Mouse (Mus musculus) olfactory bulb, adult 2 months (tissue): ENCODE measurements around the gene Tfb1m. TPM values are rescaled to one million over a fixed set of nuclear protein-coding genes. Genes with fewer than 3 reads are reported as not detected.

Source experiments
- H3K27ac ChIP-seq: fragments of 200-500 bp; 2 replicates; pipeline ENCODE4 v1.5.1; 2012; ENCODE audit warnings: low read depth, low read length; ENCODE audit not compliant: insufficient read depth
- H3K4me1 ChIP-seq: fragments of 200-500 bp; 2 replicates; pipeline ENCODE4 v1.6.1; 2012; ENCODE audit warnings: low read length; ENCODE audit not compliant: control insufficient read depth, insufficient read depth
- H3K4me3 ChIP-seq: fragments of 200-500 bp; 2 replicates; pipeline ENCODE4 v1.5.1; 2012; ENCODE audit warnings: mild to moderate bottlenecking, low read depth, low read length, moderate library complexity; ENCODE audit not compliant: insufficient read depth
- CTCF ChIP-seq: fragments of 200-500 bp; IDR thresholded peaks from 2 replicates; pipeline ENCODE4 v1.5.1; 2012; ENCODE audit warnings: low read depth, mild to moderate bottlenecking, low read length, moderate library complexity; ENCODE audit not compliant: insufficient read depth
- POLR2A ChIP-seq: fragments of 200-500 bp; IDR thresholded peaks from 2 replicates; pipeline ENCODE4 v1.6.1; 2012; ENCODE audit warnings: mild to moderate bottlenecking, low read depth, low read length, moderate library complexity; ENCODE audit not compliant: insufficient read depth
- WGBS: fragments of 180-500 bp; shearing (Covaris S2); methylation state at CpG from one replicate; pipeline ENCODE4 v1.1.7; 2018; 5-methylcytosine and 5-hydroxymethylcytosine counted together
- polyA plus RNA-seq: library from polyadenylated mRNA; stranded (reverse); fragments of >200 nt; gene quantifications from 2 replicates; pipeline ENCODE4 v1.2.4, GENCODE M21; 2012; ENCODE audit warnings: low replicate concordance; ENCODE audit not compliant: missing spikeins, insufficient read depth, insufficient read length

The Tfb1m gene
- polyA plus RNA-seq, 1 experiment: not detected

DNA sequence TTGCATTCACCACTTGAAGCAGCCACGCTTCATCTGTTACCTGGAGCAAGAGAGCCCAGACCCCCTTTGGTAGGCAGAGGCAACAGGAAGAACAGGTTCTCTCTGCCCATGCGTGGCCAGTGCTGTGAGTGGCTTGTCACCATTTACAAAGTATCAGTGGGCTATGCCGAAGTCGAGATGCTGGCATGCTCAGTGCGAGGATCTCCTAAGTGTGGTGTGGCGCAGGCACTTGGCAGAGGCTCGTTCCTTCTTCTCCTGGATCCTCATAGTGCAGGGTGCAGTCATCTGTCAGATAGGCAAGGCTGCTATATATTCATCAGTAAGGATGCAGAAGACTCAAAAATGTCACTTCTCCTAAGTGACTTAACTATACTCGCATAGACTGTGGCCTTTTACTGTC lies 58.1 kb downstream of the Tfb1m start:
- Histone ChIP-seq H3K4me3 (no peak overlapping the region), H3K4me1 (peaks cover 19% of the 10 kb centered on the region), H3K27ac (peak overlapping the region; percentile 54; the same call in 1 of the 2 replicates)
- 61% methylated on average over 8 of the region's 8 CpGs for WGBS
- no peak for TF ChIP-seq CTCF
- no peak for TF ChIP-seq POLR2A

DNA sequence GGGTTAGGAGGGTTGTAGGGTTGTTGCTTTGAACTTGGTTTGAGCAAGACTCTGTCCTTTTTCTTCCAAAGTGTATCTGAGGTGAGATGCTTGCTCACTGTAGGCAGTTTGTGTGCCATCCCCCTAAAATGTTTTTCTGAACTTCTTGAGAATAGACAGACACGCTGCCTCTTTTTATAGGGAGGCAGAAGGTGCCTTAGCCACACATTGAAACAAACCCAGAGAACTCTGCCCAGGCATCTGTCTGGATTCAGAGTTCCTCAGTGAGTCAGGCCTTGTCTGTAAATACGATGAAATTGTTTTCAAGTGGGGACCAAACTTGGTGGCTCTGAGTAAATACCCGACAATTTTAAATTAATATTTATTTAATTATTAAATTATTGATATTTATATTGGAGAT lies 59.0 kb downstream of the Tfb1m start:
- H3K27ac ChIP-seq: no peak overlapping the region
- peaks cover 24% of the 10 kb centered on the region for H3K4me1 ChIP-seq
- H3K4me3 ChIP-seq: no peak overlapping the region
- TF ChIP-seq CTCF: no peak
- no peak for TF ChIP-seq POLR2A
- 66% methylated on average over 3 of the region's 3 CpGs for WGBS

DNA sequence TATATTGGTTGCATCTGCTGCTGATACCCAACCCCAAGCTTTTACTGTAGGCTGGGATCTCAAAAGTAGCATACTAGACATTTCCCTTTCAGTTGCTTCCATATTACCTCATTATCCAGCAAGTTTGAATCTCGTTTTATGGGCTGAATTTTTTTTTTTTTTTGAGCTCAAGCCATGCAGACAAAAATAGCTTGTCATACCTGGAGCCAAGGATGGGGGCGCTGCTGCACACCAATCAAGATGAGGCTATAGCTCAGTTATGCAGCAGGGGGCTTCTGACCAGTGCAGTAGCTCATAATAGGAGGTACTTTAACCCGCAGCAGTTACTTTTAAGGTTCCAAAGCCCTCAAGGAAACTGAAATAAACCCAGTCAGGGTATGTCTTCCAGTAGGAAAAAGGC lies 59.5 kb downstream of the Tfb1m start:
- TF ChIP-seq CTCF: no peak
- no peak for TF ChIP-seq POLR2A
- WGBS: 27% methylated on average over 3 of the region's 3 CpGs
- no peak overlapping the region for H3K4me3 ChIP-seq
- H3K4me1 ChIP-seq: peaks cover 23% of the 10 kb centered on the region
- H3K27ac ChIP-seq: no peak overlapping the region

DNA sequence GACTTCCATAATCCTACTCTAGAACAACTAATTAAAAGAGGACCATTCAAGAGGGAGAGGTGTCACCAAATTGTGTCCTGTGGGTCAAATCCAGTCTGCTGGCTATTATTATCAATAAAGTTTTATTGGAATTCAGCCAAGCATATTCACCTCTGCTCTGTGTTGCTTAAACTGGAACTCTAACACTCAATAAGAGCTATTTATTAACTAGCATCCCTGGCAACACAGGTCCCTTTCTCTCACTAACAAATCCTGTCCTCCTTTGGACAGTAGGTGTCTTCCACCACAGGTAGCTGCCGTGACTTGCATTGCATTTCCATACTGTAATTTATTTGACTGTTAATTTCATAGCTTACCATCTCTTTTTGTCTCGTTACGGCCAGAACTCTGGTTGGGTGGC lies 61.5 kb downstream of the Tfb1m start:
- H3K4me3 ChIP-seq: no peak overlapping the region
- TF ChIP-seq POLR2A: no peak
- TF ChIP-seq CTCF: no peak
- H3K27ac ChIP-seq: no peak overlapping the region
- 70% methylated on average over 3 of the region's 3 CpGs for WGBS
- peaks cover 20% of the 10 kb centered on the region for H3K4me1 ChIP-seq

DNA sequence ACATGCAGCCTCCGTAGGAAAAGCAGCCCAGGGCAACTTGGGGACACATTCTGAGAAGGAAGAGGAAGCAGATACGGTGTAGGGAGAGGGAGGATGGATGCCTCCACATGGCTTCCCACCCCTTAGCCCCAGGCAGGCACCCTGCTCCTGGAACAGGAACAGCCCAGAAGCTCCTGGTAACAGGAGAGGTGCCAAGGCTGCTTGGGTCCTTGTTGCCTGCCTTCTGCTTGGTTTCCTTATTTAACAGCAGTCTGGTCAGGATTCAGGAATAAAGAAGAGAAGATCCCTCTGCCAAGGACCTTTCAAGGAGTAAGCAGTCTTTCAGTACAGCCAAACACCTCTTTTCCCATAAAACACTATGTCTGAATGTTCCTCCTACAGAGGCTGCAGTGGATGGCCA lies 62.0 kb downstream of the Tfb1m start:
- no peak overlapping the region for H3K27ac ChIP-seq
- H3K4me3 ChIP-seq: no peak overlapping the region
- peaks cover 21% of the 10 kb centered on the region for H3K4me1 ChIP-seq
- TF ChIP-seq CTCF (no peak), POLR2A (no peak)
- WGBS: 12% methylated on average over 2 of the region's 2 CpGs

DNA sequence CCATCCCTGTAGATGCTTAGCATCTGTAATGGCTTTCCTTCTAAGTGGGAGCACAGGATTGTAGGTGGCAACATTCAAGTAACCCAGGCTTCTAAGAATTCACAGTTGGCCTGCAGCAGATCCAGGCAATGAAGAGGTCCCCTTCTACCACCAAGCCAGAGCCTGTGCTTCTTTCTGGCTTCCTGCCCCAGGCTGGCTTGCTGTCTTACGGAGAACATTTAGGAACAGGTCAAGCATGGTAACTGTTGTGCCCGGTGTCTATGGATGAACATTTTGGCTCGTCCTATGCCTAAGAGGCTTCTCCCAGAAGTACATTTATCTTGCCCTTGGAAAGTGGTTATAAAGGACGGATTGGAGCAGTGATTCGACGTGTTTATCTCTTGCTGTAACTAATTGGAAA lies 65.9 kb downstream of the Tfb1m start:
- 0 out of 2 replicates have a peak overlapping the region, but pooled peaks have one; percentile 6 for H3K27ac ChIP-seq
- H3K4me1 ChIP-seq: peaks cover 17% of the 10 kb centered on the region
- peak overlapping the region; percentile 6; the same call in 1 of the 2 replicates for H3K4me3 ChIP-seq
- TF ChIP-seq CTCF (no peak), POLR2A (no peak)
- WGBS: 51% methylated on average over 6 of the region's 6 CpGs

DNA sequence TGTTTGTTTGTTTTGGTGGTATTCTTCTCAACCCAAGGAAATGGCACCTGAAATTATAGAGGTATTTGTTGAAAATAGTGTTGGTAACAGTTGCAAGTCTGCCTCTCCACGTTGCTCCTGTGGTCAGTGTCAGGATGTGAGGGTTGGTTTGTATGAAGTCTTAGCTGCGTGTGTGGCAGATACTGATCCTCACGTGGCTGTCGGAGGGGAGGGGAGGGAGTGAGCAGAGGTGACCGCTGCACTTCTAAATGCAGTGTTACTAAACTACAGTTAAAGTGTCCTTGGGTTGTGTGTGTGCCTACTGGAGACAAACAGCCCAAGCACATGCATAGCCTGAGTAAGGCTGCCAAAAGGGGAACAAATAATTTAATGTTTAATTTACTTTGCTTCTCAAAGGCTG lies 66.5 kb downstream of the Tfb1m start:
- 0 out of 2 replicates have a peak overlapping the region, but pooled peaks have one; percentile 6 for H3K27ac ChIP-seq
- peak overlapping the region; percentile 16; the same call in 1 of the 2 replicates for H3K4me3 ChIP-seq
- TF ChIP-seq CTCF (no peak), POLR2A (no peak)
- 41% methylated on average over 5 of the region's 5 CpGs for WGBS
- peaks cover 19% of the 10 kb centered on the region for H3K4me1 ChIP-seq

DNA sequence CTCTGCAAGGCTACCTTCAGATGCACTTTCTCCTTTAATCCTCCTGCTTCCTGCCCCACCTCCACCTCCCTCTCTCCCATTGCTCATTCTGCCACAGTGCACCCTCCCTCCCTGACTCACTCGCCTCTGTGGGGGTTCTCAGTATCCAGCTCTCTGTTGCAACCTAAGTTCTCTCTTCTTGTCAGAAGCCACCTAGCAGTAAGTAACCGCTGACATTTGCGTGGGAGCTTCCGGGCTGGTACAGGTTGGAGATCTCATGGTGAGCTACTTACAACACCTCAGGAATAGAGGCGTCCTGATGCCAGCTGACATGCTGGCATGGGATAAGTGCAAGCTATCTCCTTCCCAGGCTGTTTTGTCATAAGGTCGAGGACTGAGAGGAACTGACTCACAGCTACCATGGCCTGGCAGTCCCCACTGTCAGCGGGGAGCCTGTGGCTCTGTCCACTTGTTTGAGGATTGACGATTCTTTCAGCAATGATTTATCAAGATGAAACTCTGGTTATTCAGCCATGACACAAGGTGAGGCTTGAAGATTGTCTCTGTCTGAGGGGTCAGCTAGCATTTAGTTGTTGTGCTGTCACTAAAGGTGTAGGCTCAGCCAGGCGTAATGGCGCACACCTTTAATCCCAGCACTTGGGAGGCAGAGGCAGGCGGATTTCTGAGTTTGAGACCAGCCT lies 67.2 kb downstream of the Tfb1m start:
- Histone ChIP-seq H3K4me3 (peak overlapping the region; percentile 4; the same call in 1 of the 2 replicates), H3K4me1 (peaks cover 16% of the 10 kb centered on the region), H3K27ac (peak overlapping the region; percentile 6; the same call in 1 of the 2 replicates)
- TF ChIP-seq CTCF (no peak), POLR2A (no peak)
- 55% methylated on average over 11 of the region's 11 CpGs for WGBS

DNA sequence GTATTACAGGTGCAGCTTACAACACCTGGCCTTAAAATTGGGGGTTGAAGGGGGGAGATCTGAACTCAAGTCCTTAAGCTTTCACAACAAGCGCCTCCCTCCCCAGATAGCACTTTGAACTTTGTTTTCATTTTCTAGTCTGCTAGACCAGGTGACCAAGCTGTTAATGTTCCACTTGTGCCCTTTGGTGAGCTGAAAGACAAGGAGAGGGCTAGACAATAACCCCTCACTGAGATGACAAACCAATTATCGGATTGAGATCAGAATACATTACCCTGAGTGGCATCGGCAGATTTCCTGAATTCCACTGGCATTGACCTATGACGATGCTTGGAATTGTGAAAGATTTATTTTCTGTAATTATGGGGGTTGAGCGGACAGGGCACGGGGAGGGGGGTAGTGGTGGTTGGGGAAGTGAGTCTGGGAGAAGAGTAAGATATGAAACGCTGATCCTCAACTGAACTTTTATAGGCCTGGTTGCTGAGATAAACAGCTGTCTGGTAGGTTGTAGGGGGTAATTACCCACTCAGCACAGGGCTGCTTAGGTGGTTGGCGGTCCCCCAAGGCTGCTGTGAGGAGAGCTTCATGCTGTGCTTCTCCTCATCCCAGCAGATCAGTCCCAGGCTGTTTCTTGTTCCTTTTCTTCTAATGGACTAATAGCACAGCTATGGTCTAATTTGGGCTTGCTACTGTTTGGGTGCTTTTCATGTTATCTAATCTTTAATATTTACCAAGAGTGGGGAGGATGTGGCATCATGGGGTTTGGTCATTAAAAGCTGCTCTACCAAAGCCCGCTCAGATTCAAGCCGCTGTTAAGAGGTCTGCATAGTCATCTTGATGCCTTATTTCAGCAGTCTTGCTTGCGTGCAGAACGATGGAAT lies 69.6 kb downstream of the Tfb1m start:
- Histone ChIP-seq H3K4me1 (peaks cover 7% of the 10 kb centered on the region; the same call in 1 of the 2 replicates), H3K4me3 (peak overlapping the region; percentile 14; the same call in 1 of the 2 replicates), H3K27ac (peak overlapping the region; percentile 76)
- 29% methylated on average over 12 of the region's 12 CpGs for WGBS
- no peak for TF ChIP-seq CTCF
- no peak for TF ChIP-seq POLR2A
